Mouse (Mus musculus): ENCODE measurements around the gene Muc1.

Muc1 gene

GRCm38 (mm10) chr3:89233562-89234110, 4.8 kb downstream of the Muc1 start:
- WGBS = 56% methylated on average over 14 of the region's 14 CpGs

- 69% methylated on average over 10 of the region's 10 CpGs for WGBS
Measured at GRCm38 (mm10) chr3:89236516-89236915, 7.7 kb downstream of the Muc1 start.

- WGBS = 82% methylated on average over 21 of the region's 21 CpGs
Measured at GRCm38 (mm10) chr3:89237682-89238081, 8.8 kb downstream of the Muc1 start.

GRCm38 (mm10) chr3:89238494-89238893, 9.6 kb downstream of the Muc1 start:
- WGBS = 59% methylated on average over 12 of the region's 12 CpGs

- WGBS = 52% methylated on average over 9 of the region's 9 CpGs
Measured at GRCm38 (mm10) chr3:89242331-89242895, 13.6 kb downstream of the Muc1 start.

- 20% methylated on average over 14 of the region's 14 CpGs for WGBS
Measured at GRCm38 (mm10) chr3:89243609-89244008, 14.8 kb downstream of the Muc1 start.

- 14% methylated on average over 25 of the region's 25 CpGs for WGBS
Measured at GRCm38 (mm10) chr3:89244158-89244981, 15.5 kb downstream of the Muc1 start.

- WGBS = under 1% methylated on average over 24 of the region's 26 CpGs
Measured at GRCm38 (mm10) chr3:89244982-89245687, 16.3 kb downstream of the Muc1 start.

GRCm38 (mm10) chr3:89245688-89246171, 16.9 kb downstream of the Muc1 start, which contains the start of gene Krtcap2:
Krtcap2 (plus strand) TSS chr3:89245966.
- WGBS = 3% methylated on average over 20 of the region's 20 CpGs

- under 1% methylated on average over 42 of the region's 42 CpGs for WGBS
Measured at GRCm38 (mm10) chr3:89246261-89247100, 17.6 kb downstream of the Muc1 start, which contains the start of gene Trim46. Trim46 (minus strand) TSS chr3:89246309.

- WGBS = 91% methylated on average over 4 of the region's 4 CpGs
Measured at GRCm38 (mm10) chr3:89247466-89247865, 18.6 kb downstream of the Muc1 start.

- 21% methylated on average over 7 of the region's 7 CpGs for WGBS
Measured at GRCm38 (mm10) chr3:89250435-89251040, 21.7 kb downstream of the Muc1 start.

GRCm38 (mm10) chr3:89251365-89251895, 22.6 kb downstream of the Muc1 start:
- WGBS = 11% methylated on average over 17 of the region's 17 CpGs

GRCm38 (mm10) chr3:89254994-89255393, 26.1 kb downstream of the Muc1 start:
- 92% methylated on average over 5 of the region's 5 CpGs for WGBS

- WGBS = 60% methylated on average over 5 of the region's 5 CpGs
Measured at GRCm38 (mm10) chr3:89256177-89256576, 27.3 kb downstream of the Muc1 start.

GRCm38 (mm10) chr3:89259076-89259475, 30.2 kb downstream of the Muc1 start, which contains the start of gene Dpm3:
Dpm3 (plus strand) TSS chr3:89259358.
- 38% methylated on average over 7 of the region's 7 CpGs for WGBS

- whole genome bisulfite sequencing = 79% methylated on average over 3 of the region's 3 CpGs
Measured at GRCm38 (mm10) chr3:89260211-89260610, 31.4 kb downstream of the Muc1 start.

- 66% methylated on average over 10 of the region's 10 CpGs for WGBS
Measured at GRCm38 (mm10) chr3:89262417-89262816, 33.6 kb downstream of the Muc1 start.

- under 1% methylated on average over 20 of the region's 20 CpGs for WGBS
Measured at GRCm38 (mm10) chr3:89266439-89266893, 37.6 kb downstream of the Muc1 start.

- 61% methylated on average over 8 of the region's 8 CpGs for WGBS
Measured at GRCm38 (mm10) chr3:89268916-89269315, 40.1 kb downstream of the Muc1 start.
